Mouse (Mus musculus): ENCODE results near the gene Nap1l1. TPM values are rescaled to one million over a fixed set of nuclear protein-coding genes. Genes with fewer than 3 reads are reported as not detected.

The Nap1l1 gene
- polyA plus RNA-seq, 1 experiment from 2014 or later, result 207 TPM

- H3K4me2 ChIP-seq, result peak overlapping the region; percentile 78
- H3K27ac ChIP-seq, result peak overlapping the region; percentile 78
- H3K4me3 ChIP-seq, result peak overlapping the region; percentile 82
- peak overlapping the region; percentile 98 for H3K9ac ChIP-seq
- 24% methylated on average over 8 of the region's 8 CpGs for WGBS
- no peaks in the 10 kb centered on the region for H3K27me3 ChIP-seq
- H3K9me3 ChIP-seq, result no peaks in the 10 kb centered on the region
- peaks cover 32% of the 10 kb centered on the region for H3K4me1 ChIP-seq (replicated peaks)
- H3K36me3 ChIP-seq, result no peaks in the 10 kb centered on the region
- ATAC-seq (ENCODE audit: low FRiP score), result no peak
Observed at GRCm38 (mm10) chr10:111509103-111509784, 36.2 kb downstream of the Nap1l1 start.

- peaks cover 32% of the 10 kb centered on the region for H3K4me1 ChIP-seq (replicated peaks)
- no peaks in the 10 kb centered on the region for H3K9me3 ChIP-seq
- peak overlapping the region; percentile 98 for H3K9ac ChIP-seq
- H3K36me3 ChIP-seq, result no peaks in the 10 kb centered on the region
- H3K27ac ChIP-seq, result peak overlapping the region; percentile 78; the same call in 1 of the 2 replicates
- no peak for ATAC-seq (ENCODE audit: low FRiP score)
- peak overlapping the region; percentile 82 for H3K4me3 ChIP-seq
- H3K4me2 ChIP-seq, result peak overlapping the region; percentile 78
- no peaks in the 10 kb centered on the region for H3K27me3 ChIP-seq
- 71% methylated on average over 7 of the region's 7 CpGs for WGBS
Observed at GRCm38 (mm10) chr10:111509981-111510380, 37.0 kb downstream of the Nap1l1 start.

- H3K27ac ChIP-seq, result no peak overlapping the region
- WGBS, result 55% methylated on average over 7 of the region's 7 CpGs
Observed at GRCm38 (mm10) chr10:111510798-111511197, 37.8 kb downstream of the Nap1l1 start.

GRCm38 (mm10) chr10:111512036-111512568 is 39.1 kb downstream of the Nap1l1 start:
- WGBS, result 78% methylated on average over 10 of the region's 10 CpGs
- no peak overlapping the region for H3K27ac ChIP-seq
- no peaks in the 10 kb centered on the region for H3K27me3 ChIP-seq

More at GRCm38 (mm10) chr10:111510798-111511197, 37.8 kb downstream of the Nap1l1 start:
- Histone ChIP-seq H3K4me1 (replicated peaks) (peaks cover 27% of the 10 kb centered on the region), H3K36me3 (no peaks in the 10 kb centered on the region), H3K9ac (no peak overlapping the region), H3K4me3 (no peak overlapping the region), H3K9me3 (no peaks in the 10 kb centered on the region), H3K27me3 (no peaks in the 10 kb centered on the region), H3K4me2 (no peak overlapping the region)
- no peak for ATAC-seq (ENCODE audit: low FRiP score)

GRCm38 (mm10) chr10:111514282-111514885 is 41.4 kb downstream of the Nap1l1 start:
- no peaks in the 10 kb centered on the region for H3K9me3 ChIP-seq
- H3K4me1 ChIP-seq (replicated peaks), result peaks cover 8% of the 10 kb centered on the region
- H3K27me3 ChIP-seq, result no peaks in the 10 kb centered on the region
- no peak overlapping the region for H3K9ac ChIP-seq
- no peak overlapping the region for H3K4me3 ChIP-seq
- no peak for ATAC-seq (ENCODE audit: low FRiP score)
- no peak overlapping the region for H3K27ac ChIP-seq
- H3K36me3 ChIP-seq, result no peaks in the 10 kb centered on the region
- H3K4me2 ChIP-seq, result no peak overlapping the region
- 96% methylated on average over 5 of the region's 5 CpGs for WGBS

More at GRCm38 (mm10) chr10:111512036-111512568, 39.1 kb downstream of the Nap1l1 start:
- H3K36me3 ChIP-seq, result no peaks in the 10 kb centered on the region
- H3K4me1 ChIP-seq (replicated peaks), result peaks cover 24% of the 10 kb centered on the region
- H3K9me3 ChIP-seq, result no peaks in the 10 kb centered on the region
- H3K4me3 ChIP-seq, result no peak overlapping the region
- ATAC-seq (ENCODE audit: low FRiP score), result no peak
- H3K4me2 ChIP-seq, result no peak overlapping the region
- H3K9ac ChIP-seq, result no peak overlapping the region

- ATAC-seq (ENCODE audit: low FRiP score), result no peak
- Histone ChIP-seq H3K4me2 (no peak overlapping the region), H3K36me3 (no peaks in the 10 kb centered on the region), H3K27me3 (no peaks in the 10 kb centered on the region), H3K9ac (no peak overlapping the region), H3K27ac (no peak overlapping the region), H3K9me3 (no peaks in the 10 kb centered on the region), H3K4me1 (replicated peaks) (peaks cover 9% of the 10 kb centered on the region), H3K4me3 (no peak overlapping the region)
- 86% methylated on average over 17 of the region's 17 CpGs for WGBS
Observed at GRCm38 (mm10) chr10:111515071-111516010, 42.3 kb downstream of the Nap1l1 start.

- Histone ChIP-seq H3K36me3 (no peaks in the 10 kb centered on the region), H3K4me1 (replicated peaks) (peaks cover 14% of the 10 kb centered on the region), H3K9ac (no peak overlapping the region), H3K9me3 (no peaks in the 10 kb centered on the region), H3K27ac (no peak overlapping the region), H3K27me3 (no peaks in the 10 kb centered on the region), H3K4me2 (no peak overlapping the region), H3K4me3 (no peak overlapping the region)
- no peak for ATAC-seq (ENCODE audit: low FRiP score)
- 78% methylated on average over 13 of the region's 13 CpGs for WGBS
Observed at GRCm38 (mm10) chr10:111516172-111516588, 43.2 kb downstream of the Nap1l1 start.

GRCm38 (mm10) chr10:111516804-111517436 is 43.9 kb downstream of the Nap1l1 start:
- no peak overlapping the region for H3K9ac ChIP-seq
- no peaks in the 10 kb centered on the region for H3K36me3 ChIP-seq
- no peak overlapping the region for H3K4me2 ChIP-seq
- H3K27me3 ChIP-seq, result 0 out of 2 replicates have a peak, but pooled peaks cover 3% of the 10 kb centered on the region
- H3K27ac ChIP-seq, result no peak overlapping the region
- ATAC-seq (ENCODE audit: low FRiP score), result no peak
- H3K9me3 ChIP-seq, result no peaks in the 10 kb centered on the region
- no peak overlapping the region for H3K4me3 ChIP-seq
- 87% methylated on average over 8 of the region's 8 CpGs for WGBS
- H3K4me1 ChIP-seq (replicated peaks), result peaks cover 16% of the 10 kb centered on the region

GRCm38 (mm10) chr10:111518350-111518749 is 45.3 kb downstream of the Nap1l1 start:
- no peaks in the 10 kb centered on the region for H3K36me3 ChIP-seq
- 90% methylated on average over 4 of the region's 4 CpGs for WGBS
- H3K4me2 ChIP-seq, result no peak overlapping the region
- peaks cover 16% of the 10 kb centered on the region for H3K4me1 ChIP-seq (replicated peaks)
- no peak overlapping the region for H3K4me3 ChIP-seq
- H3K27me3 ChIP-seq, result 0 out of 2 replicates have a peak, but pooled peaks cover 3% of the 10 kb centered on the region
- H3K27ac ChIP-seq, result no peak overlapping the region
- no peak overlapping the region for H3K9ac ChIP-seq
- ATAC-seq (ENCODE audit: low FRiP score), result no peak
- H3K9me3 ChIP-seq, result no peaks in the 10 kb centered on the region

- H3K27ac ChIP-seq, result peak overlapping the region; percentile 70
- H3K9me3 ChIP-seq, result no peaks in the 10 kb centered on the region
- no peaks in the 10 kb centered on the region for H3K36me3 ChIP-seq
- H3K27me3 ChIP-seq, result 0 out of 2 replicates have a peak, but pooled peaks cover 3% of the 10 kb centered on the region
- H3K4me2 ChIP-seq, result peak overlapping the region; percentile 44
- no peak for ATAC-seq (ENCODE audit: low FRiP score)
- peaks cover 29% of the 10 kb centered on the region for H3K4me1 ChIP-seq (replicated peaks)
- H3K4me3 ChIP-seq, result peak overlapping the region; percentile 19
- H3K9ac ChIP-seq, result peak overlapping the region; percentile 51; the same call in 1 of the 2 replicates
- 42% methylated on average over 24 of the region's 24 CpGs for WGBS
Observed at GRCm38 (mm10) chr10:111519620-111520370, 46.8 kb downstream of the Nap1l1 start.

GRCm38 (mm10) chr10:111520621-111521020 is 47.6 kb downstream of the Nap1l1 start:
- no peak for ATAC-seq (ENCODE audit: low FRiP score)
- H3K4me2 ChIP-seq, result no peak overlapping the region
- no peak overlapping the region for H3K27ac ChIP-seq
- 0 out of 2 replicates have a peak, but pooled peaks cover 3% of the 10 kb centered on the region for H3K27me3 ChIP-seq
- H3K4me3 ChIP-seq, result no peak overlapping the region
- no peak overlapping the region for H3K9ac ChIP-seq
- no peaks in the 10 kb centered on the region for H3K9me3 ChIP-seq
- no peaks in the 10 kb centered on the region for H3K36me3 ChIP-seq
- H3K4me1 ChIP-seq (replicated peaks), result peaks cover 29% of the 10 kb centered on the region
- 57% methylated on average over 3 of the region's 3 CpGs for WGBS

Data from hindbrain, embryonic 13.5 days (tissue).